Comparison of ENCODE assay signal across 19 mouse cellular contexts in the genomic region with DNA sequence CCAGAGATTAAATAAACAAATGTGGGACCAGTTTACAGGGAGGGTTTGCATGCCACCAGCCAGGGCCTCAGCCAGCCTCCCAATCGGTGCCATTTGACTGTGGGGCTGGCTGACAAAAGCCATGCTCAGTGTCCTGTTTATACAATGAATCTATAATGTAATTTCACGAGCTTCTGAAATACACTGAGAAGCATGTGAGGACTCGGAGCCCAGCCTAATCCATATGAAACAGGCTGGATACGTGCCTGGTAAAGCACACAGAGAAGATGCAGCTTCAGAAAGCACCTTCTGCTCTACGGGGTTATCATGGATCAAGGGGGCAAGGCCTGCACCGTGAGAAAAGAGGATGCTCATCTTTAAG.
DNase-seq lines count a peak whose midpoint lies in the region; ATAC-seq and TF ChIP-seq lines count a peak whose summit lies in the region.
"Had no signal": no experiment of that assay in that cellular context is flagged by ENCODE, and none has a peak within 500 bp of the region (broad histone marks: within the 10 kb centered on the region; RNA-seq: fewer than 3 reads in every experiment).

No protein-coding gene starts in this region.

- no peak overlapping the region for H3K4me2 ChIP-seq in hindbrain, embryonic 11.5 days (replicated peaks; ENCODE audit: low read depth, low read length)
- H3K4me2 ChIP-seq in midbrain, embryonic 13.5 days (replicated peaks): no peak overlapping the region
- H3K4me2 ChIP-seq: embryonic facial prominence, embryonic 15.5 days; heart, embryonic 12.5 days had no signal

- ATAC-seq in frontal cortex, adult (ENCODE audit: low TSS enrichment): peak; percentile 60
- peak; percentile 81 for ATAC-seq in hindbrain, embryonic 11.5 days (ENCODE audit: low FRiP score)
- ATAC-seq in midbrain, embryonic 13.5 days: peak; percentile 84
- no peak for ATAC-seq in megakaryocyte-erythroid progenitor cell, adult 5-6 weeks (replicated peaks; ENCODE audit: low FRiP score, low TSS enrichment, poor library complexity, severe bottlenecking)

- no peak for TF ChIP-seq POLR2A in brain, embryonic 14.5 days (IDR thresholded peaks at IDR 0.05; ENCODE audit: borderline replicate concordance, extremely low read depth, insufficient read depth, insufficient read length, poor library complexity, severe bottlenecking)

- DNase-seq in frontal cortex, postnatal 36 days (ENCODE audit: low spot score in 2 of 2): no peak
- peak; percentile 54 for DNase-seq in brain, embryonic 14.5 days (ENCODE audit: low read depth)
- no peak for DNase-seq in hindbrain, embryonic 11.5 days (ENCODE audit: low spot score)
- no peak for DNase-seq in layer of hippocampus, adult 8-10 months (ENCODE audit: low spot score in 2 of 2)
- DNase-seq in thymus, postnatal 25 days: no peak
- DNase-seq: B cell, adult 2 months; cerebellum, adult 11 months; gastrocnemius, postnatal 36 days; heart, postnatal 36 days; kidney, adult 11 months; kidney, postnatal 14 days; liver; lung, adult 2 months; thymus, postnatal 4 days had no signal

- WGBS in hindbrain, embryonic 11.5 days: 56% methylated on average over 6 of the region's 6 CpGs
- WGBS in midbrain, embryonic 13.5 days: 28% methylated on average over 6 of the region's 6 CpGs

- no peak overlapping the region for H3K4me3 ChIP-seq in hindbrain, embryonic 11.5 days (ENCODE audit: low read depth, low read length)
- H3K4me3 ChIP-seq in midbrain, embryonic 13.5 days (replicated peaks): no peak overlapping the region
- H3K4me3 ChIP-seq: embryonic facial prominence, embryonic 15.5 days; heart, embryonic 12.5 days had no signal

- no peak overlapping the region for H3K9ac ChIP-seq in hindbrain, embryonic 11.5 days (ENCODE audit: low read depth, low read length)
- H3K9ac ChIP-seq in midbrain, embryonic 13.5 days (replicated peaks): no peak overlapping the region
- H3K9ac ChIP-seq: embryonic facial prominence, embryonic 15.5 days; heart, embryonic 12.5 days had no signal

- H3K27ac ChIP-seq in hindbrain, embryonic 11.5 days (ENCODE audit: low read depth, low read length): peak overlapping the region; percentile 7; the same call in 1 of the 2 replicates
- H3K27ac ChIP-seq in midbrain, embryonic 13.5 days: peak overlapping the region; percentile 45
- H3K27ac ChIP-seq: embryonic facial prominence, embryonic 15.5 days had no signal

- no peaks in the 10 kb centered on the region for H3K4me1 ChIP-seq in hindbrain, embryonic 11.5 days (replicated peaks; ENCODE audit: control insufficient read depth, insufficient read depth, low read length)
- peaks cover 7% of the 10 kb centered on the region for H3K4me1 ChIP-seq in midbrain, embryonic 13.5 days (replicated peaks)
- H3K4me1 ChIP-seq: embryonic facial prominence, embryonic 15.5 days; heart, embryonic 12.5 days had no signal

- no peak for TF ChIP-seq CTCF in brain, embryonic 14.5 days (IDR thresholded peaks at IDR 0.05; ENCODE audit: borderline replicate concordance, extremely low read depth, insufficient read depth, insufficient read length)

- H3K9me3 ChIP-seq in hindbrain, embryonic 11.5 days (ENCODE audit: control insufficient read depth, low read length): no peaks in the 10 kb centered on the region
- H3K9me3 ChIP-seq in midbrain, embryonic 13.5 days: no peaks in the 10 kb centered on the region
- H3K9me3 ChIP-seq: embryonic facial prominence, embryonic 15.5 days; heart, embryonic 12.5 days had no signal

- H3K27me3 ChIP-seq in hindbrain, embryonic 11.5 days (ENCODE audit: control insufficient read depth, insufficient read depth, low read length): no peaks in the 10 kb centered on the region
- H3K27me3 ChIP-seq in midbrain, embryonic 13.5 days: no peaks in the 10 kb centered on the region
- H3K27me3 ChIP-seq: embryonic facial prominence, embryonic 15.5 days; heart, embryonic 12.5 days had no signal

- H3K36me3 ChIP-seq in hindbrain, embryonic 11.5 days (ENCODE audit: control insufficient read depth, insufficient read depth, low read length): no peaks in the 10 kb centered on the region
- no peaks in the 10 kb centered on the region for H3K36me3 ChIP-seq in midbrain, embryonic 13.5 days
- H3K36me3 ChIP-seq: embryonic facial prominence, embryonic 15.5 days; heart, embryonic 12.5 days had no signal
